Mouse (Mus musculus) adrenal gland, adult 18-20 months (tissue): ENCODE results near the gene Spc24. TPM values are rescaled to one million over a fixed set of nuclear protein-coding genes. Genes with fewer than 3 reads are reported as not detected.

Experiments
- DNase-seq, 2 experiments: peaks; one replicate each; pipeline ENCODE4 v3.0.0; 2021 to 2022; ENCODE audit warnings: low spot score in 2 of 2
- microRNA-seq, 2 experiments: library from miRNA; unstranded; fragments of <30 nt; microRNA quantifications; one replicate each; pipeline ENCODE4 v1.2.0; 2021; ENCODE audit warnings: borderline number of aligned reads in 2 of 2
- total RNA-seq, 2 experiments: library from RNA; stranded (reverse); gene quantifications; 1 replicate in 1 of 2; 2 replicates in 1 of 2; pipeline ENCODE4 v1.2.3; 2021

Spc24 gene
- total RNA-seq, 2 experiments from 2014 or later: 0.56 to 1.1 TPM

DNA sequence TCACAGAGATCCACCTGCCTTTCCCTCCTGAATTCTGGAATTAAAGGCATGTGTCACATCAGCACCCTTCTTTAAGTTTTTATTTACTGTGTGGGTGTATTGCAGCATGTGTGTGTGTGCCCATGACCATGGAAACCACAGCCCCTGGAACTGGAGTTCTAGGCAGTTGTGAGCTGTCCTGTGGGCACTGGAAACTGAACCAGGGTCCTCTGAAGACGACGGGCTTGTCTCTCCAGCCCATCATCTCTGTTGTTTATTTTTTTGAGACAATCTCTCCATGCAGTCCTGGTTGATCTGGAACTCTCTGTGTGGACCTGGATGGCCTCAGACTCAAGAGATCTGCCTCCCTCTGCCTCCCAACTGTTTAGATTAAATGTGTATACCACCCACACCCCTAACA, 43.1 kb downstream of the Spc24 start:
- DNase-seq: no peak

- DNase-seq: no peak
Observed at GRCm38 (mm10) chr9:21715298-21715697, 44.8 kb downstream of the Spc24 start.

DNA sequence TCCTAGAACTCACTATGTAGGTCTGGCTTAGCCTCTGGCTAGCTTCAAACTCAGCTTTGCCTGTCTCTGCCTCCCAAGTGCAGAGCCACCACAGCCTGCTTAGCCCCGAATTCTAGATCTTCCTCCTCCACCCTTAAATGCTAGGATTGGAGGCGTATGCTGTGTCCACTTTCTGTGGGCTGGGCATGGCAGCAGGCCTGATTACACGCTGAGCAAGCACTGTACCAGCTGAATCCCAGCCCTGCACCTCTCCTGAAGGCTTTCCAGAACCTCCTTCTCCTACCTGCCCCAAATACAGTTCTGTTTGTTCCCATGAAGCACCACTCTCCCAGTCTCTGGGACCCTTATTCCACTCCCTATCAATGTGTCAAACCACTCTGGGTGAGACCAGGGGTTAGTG, 50.8 kb downstream of the Spc24 start:
- DNase-seq: no peak

DNA sequence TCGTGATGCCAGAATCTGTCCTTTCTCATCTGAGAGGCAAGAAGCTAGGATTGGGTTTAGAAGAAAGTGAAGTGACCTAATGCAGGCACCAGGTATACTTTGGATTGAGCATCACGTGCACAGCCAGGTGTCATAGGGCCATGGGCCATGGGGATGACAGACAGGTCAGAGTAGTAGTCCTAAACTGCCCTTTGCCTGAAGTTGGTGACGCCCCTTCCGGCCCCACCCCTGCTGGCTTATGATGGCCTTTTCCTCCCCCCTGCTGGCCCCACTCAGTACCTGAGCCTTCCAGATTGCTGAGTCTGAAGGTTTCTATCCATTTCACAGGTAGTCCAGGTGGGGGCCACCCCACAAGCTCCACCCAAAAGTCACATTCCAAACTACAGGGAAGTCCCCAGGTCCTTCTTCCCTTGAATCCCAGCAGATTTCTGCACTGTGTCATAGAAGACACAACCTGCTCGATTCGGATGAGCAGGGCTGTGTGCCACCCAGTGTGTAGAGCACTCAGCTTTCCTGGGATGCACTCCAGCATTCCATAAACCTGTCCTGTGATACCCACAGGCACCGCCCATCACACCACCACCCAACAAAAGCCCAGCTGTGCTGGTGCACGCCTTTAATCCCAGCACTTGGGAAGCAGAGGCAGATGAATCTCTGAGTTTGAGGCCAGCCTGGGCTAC, 53.4 kb downstream of the Spc24 start:
- no peak for DNase-seq

DNA sequence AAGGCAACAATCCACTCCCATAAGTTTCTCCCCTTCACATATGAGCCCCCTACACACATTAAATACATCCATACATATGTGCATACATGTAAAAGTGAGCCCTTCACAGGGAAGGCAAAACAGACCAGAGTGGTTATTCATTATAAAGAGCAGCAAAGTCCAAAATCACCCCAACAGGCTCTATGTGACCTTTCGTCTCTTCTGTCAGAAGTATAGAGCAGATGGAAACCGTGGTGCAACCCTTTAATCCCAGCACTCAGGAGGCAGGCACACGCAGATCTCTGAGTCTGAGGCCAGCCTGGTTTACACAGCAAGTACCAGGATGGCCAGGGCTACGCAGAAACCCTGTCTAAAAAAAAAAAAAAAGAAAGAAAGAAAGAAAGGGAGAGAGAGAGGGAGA, 54.0 kb downstream of the Spc24 start:
- DNase-seq: no peak

Small RNA genes lying within 50 kb of the gene (microRNA-seq; reads per million reads assigned to microRNA genes)
- gene Mir7083: 5.7 to 6.1 reads per million in 2 experiments

Other genes starting within 250 kb of the Spc24 start
- gene AB124611, start 234.1 kb downstream of the Spc24 start, total RNA-seq: 1 to 10 TPM; 1.5 to 4.3 TPM
- gene Carm1, start 213.4 kb downstream of the Spc24 start, total RNA-seq: 10 to 100 TPM; 40.4 to 43.3 TPM
- gene Timm29, start 167.6 kb downstream of the Spc24 start, total RNA-seq: 10 to 100 TPM; 51.4 to 64.4 TPM
- 10 to 100 TPM; 20.1 to 24.1 TPM for gene Yipf2, start 167.5 kb downstream of the Spc24 start, total RNA-seq
- 10 to 100 TPM; 63.3 to 81.0 TPM for gene Smarca4, start 144.1 kb downstream of the Spc24 start, total RNA-seq
- 100 to 1,000 TPM; 135 to 173 TPM for gene Ldlr, start 36.8 kb downstream of the Spc24 start, total RNA-seq
- gene Kank2, start 38.4 kb upstream of the Spc24 start, total RNA-seq: 10 to 100 TPM; 31.1 to 31.3 TPM
- 10 to 100 TPM in 1 of 2 experiments, 1 to 10 TPM in 1; 8.2 to 26.2 TPM for gene Angptl8, start 75.2 kb upstream of the Spc24 start, total RNA-seq
- 10 to 100 TPM; 29.7 to 36.1 TPM for gene Dock6, start 92.3 kb upstream of the Spc24 start, total RNA-seq
- 10 to 100 TPM; 40.6 to 43.4 TPM for gene Rab3d, start 157.9 kb upstream of the Spc24 start, total RNA-seq
- gene Ccdc159, start 167.2 kb upstream of the Spc24 start, total RNA-seq: 10 to 100 TPM; 10.7 to 11.2 TPM
- gene Tmem205, start 167.3 kb upstream of the Spc24 start, total RNA-seq: 100 to 1,000 TPM; 280 to 531 TPM
- gene Plppr2, start 176.7 kb upstream of the Spc24 start, total RNA-seq: 10 to 100 TPM; 19.4 to 22.3 TPM
- 10 to 100 TPM; 12.3 to 14.2 TPM for gene Swsap1, start 195.5 kb upstream of the Spc24 start, total RNA-seq
- gene Epor, start 203.2 kb upstream of the Spc24 start, total RNA-seq: 1 to 10 TPM; 1.6 to 2.9 TPM
- 10 to 100 TPM; 19.2 to 51.9 TPM for gene Rgl3, start 229.1 kb upstream of the Spc24 start, total RNA-seq
- gene Ccdc151, start 242.3 kb upstream of the Spc24 start, total RNA-seq: 1 to 10 TPM in 1 of 2 experiments, under 1 TPM in 1; 0.77 to 1.1 TPM
- gene Prkcsh, start 242.5 kb upstream of the Spc24 start, total RNA-seq: 100 to 1,000 TPM; 132 to 173 TPM